Mouse (Mus musculus): ENCODE data around the gene Med16. TPM values are rescaled to one million over a fixed set of nuclear protein-coding genes. Genes with fewer than 3 reads are reported as not detected.
"Not testable (repeated sequence)": the region's sequence is repeated elsewhere in the genome, so short reads cannot be mapped to it uniquely, and the experiment has no call there.

The Med16 gene
- polyA plus RNA-seq, 1 experiment from 2014 or later: 60.4 TPM

- ATAC-seq (ENCODE audit: insufficient number of reproducible peaks, insufficient read depth, low FRiP score, low TSS enrichment); H3K4me2 ChIP-seq (replicated peaks); H3K27me3 ChIP-seq; H3K4me3 ChIP-seq; H3K9ac ChIP-seq; H3K9me3 ChIP-seq; H3K4me1 ChIP-seq; H3K27ac ChIP-seq: not testable (repeated sequence)
- 43% methylated on average over 22 of the region's 22 CpGs for WGBS
- peaks cover 36% of the 10 kb centered on the region for H3K36me3 ChIP-seq
Measured at GRCm38 (mm10) chr10:79892451-79893118, 16.1 kb downstream of the Med16 start.

- H3K36me3 ChIP-seq: peaks cover 17% of the 10 kb centered on the region
- no peak within 1 kb of the TSS for H3K4me2 ChIP-seq (replicated peaks)
- ATAC-seq (ENCODE audit: insufficient number of reproducible peaks, insufficient read depth, low FRiP score, low TSS enrichment): no peak
- no peaks in the 10 kb centered on the region for H3K27me3 ChIP-seq
- peak within 1 kb of the TSS; percentile 27 for H3K9ac ChIP-seq
- no peak within 1 kb of the TSS for H3K27ac ChIP-seq
- no peak within 1 kb of the TSS for H3K4me3 ChIP-seq
- 47% methylated on average over 5 of the region's 5 CpGs for WGBS
- no peaks in the 10 kb centered on the region for H3K9me3 ChIP-seq
- no peaks in the 10 kb centered on the region for H3K4me1 ChIP-seq
Measured at GRCm38 (mm10) chr10:79890670-79891069, 18.1 kb downstream of the Med16 start, which contains the start of gene Cfd. Cfd (plus strand) TSS chr10:79890853.

GRCm38 (mm10) chr10:79889386-79889785 is 19.3 kb downstream of the Med16 start:
- Histone ChIP-seq H3K27me3 (no peaks in the 10 kb centered on the region), H3K4me1 (no peaks in the 10 kb centered on the region), H3K4me3 (no peak overlapping the region), H3K27ac (no peak overlapping the region), H3K9me3 (no peaks in the 10 kb centered on the region), H3K9ac (no peak overlapping the region), H3K36me3 (peaks cover 7% of the 10 kb centered on the region; the same call in 1 of the 2 replicates), H3K4me2 (replicated peaks) (no peak overlapping the region)
- 78% methylated on average over 2 of the region's 2 CpGs for WGBS
- no peak for ATAC-seq (ENCODE audit: insufficient number of reproducible peaks, insufficient read depth, low FRiP score, low TSS enrichment)

- Histone ChIP-seq H3K4me1 (peaks cover 11% of the 10 kb centered on the region), H3K27me3 (peaks cover 8% of the 10 kb centered on the region), H3K27ac (no peak overlapping the region), H3K9ac (no peak overlapping the region), H3K36me3 (no peaks in the 10 kb centered on the region), H3K4me2 (replicated peaks) (no peak overlapping the region), H3K4me3 (no peak overlapping the region), H3K9me3 (no peaks in the 10 kb centered on the region)
- no peak for ATAC-seq (ENCODE audit: insufficient number of reproducible peaks, insufficient read depth, low FRiP score, low TSS enrichment)
- WGBS: 75% methylated on average over 8 of the region's 8 CpGs
Measured at GRCm38 (mm10) chr10:79886611-79887010, 22.1 kb downstream of the Med16 start.

- WGBS: 79% methylated on average over 6 of the region's 6 CpGs
- H3K27me3 ChIP-seq: peaks cover 9% of the 10 kb centered on the region
- peaks cover 11% of the 10 kb centered on the region for H3K4me1 ChIP-seq
- no peaks in the 10 kb centered on the region for H3K9me3 ChIP-seq
- no peak within 1 kb of the TSS for H3K4me3 ChIP-seq
- no peaks in the 10 kb centered on the region for H3K36me3 ChIP-seq
- no peak within 1 kb of the TSS for H3K27ac ChIP-seq
- H3K9ac ChIP-seq: no peak within 1 kb of the TSS
- ATAC-seq (ENCODE audit: insufficient number of reproducible peaks, insufficient read depth, low FRiP score, low TSS enrichment): no peak
- no peak within 1 kb of the TSS for H3K4me2 ChIP-seq (replicated peaks)
Measured at GRCm38 (mm10) chr10:79886054-79886453, 22.7 kb downstream of the Med16 start, which contains the start of gene Elane. Elane (plus strand) TSS chr10:79886247.

- ATAC-seq (ENCODE audit: insufficient number of reproducible peaks, insufficient read depth, low FRiP score, low TSS enrichment): not testable (repeated sequence)
- H3K27me3 ChIP-seq: peaks cover 13% of the 10 kb centered on the region
Measured at GRCm38 (mm10) chr10:79884938-79885337, 23.8 kb downstream of the Med16 start.

GRCm38 (mm10) chr10:79884446-79884845 is 24.3 kb downstream of the Med16 start:
- Histone ChIP-seq H3K27me3 (peaks cover 13% of the 10 kb centered on the region), H3K9me3 (no peaks in the 10 kb centered on the region), H3K36me3 (no peaks in the 10 kb centered on the region), H3K4me3 (no peak overlapping the region), H3K27ac (no peak overlapping the region), H3K9ac (no peak overlapping the region), H3K4me2 (replicated peaks) (no peak overlapping the region), H3K4me1 (peaks cover 13% of the 10 kb centered on the region)
- no peak for ATAC-seq (ENCODE audit: insufficient number of reproducible peaks, insufficient read depth, low FRiP score, low TSS enrichment)
- 70% methylated on average over 4 of the region's 4 CpGs for WGBS

More at GRCm38 (mm10) chr10:79884938-79885337, 23.8 kb downstream of the Med16 start:
- 81% methylated on average over 3 of the region's 3 CpGs for WGBS
- not testable (repeated sequence) for H3K36me3 ChIP-seq; H3K4me3 ChIP-seq; H3K9ac ChIP-seq; H3K9me3 ChIP-seq; H3K4me2 ChIP-seq (replicated peaks); H3K27ac ChIP-seq
- peaks cover 11% of the 10 kb centered on the region for H3K4me1 ChIP-seq

GRCm38 (mm10) chr10:79883297-79884084 is 25.2 kb downstream of the Med16 start:
- H3K27me3 ChIP-seq: peaks cover 13% of the 10 kb centered on the region
- ATAC-seq (ENCODE audit: insufficient number of reproducible peaks, insufficient read depth, low FRiP score, low TSS enrichment): no peak
- H3K4me2 ChIP-seq (replicated peaks): no peak overlapping the region; the same call in 1 of the 2 replicates
- H3K27ac ChIP-seq: no peak overlapping the region
- no peaks in the 10 kb centered on the region for H3K9me3 ChIP-seq
- H3K4me1 ChIP-seq: peaks cover 13% of the 10 kb centered on the region
- H3K9ac ChIP-seq: peak overlapping the region; percentile 29; the same call in 1 of the 2 replicates
- H3K4me3 ChIP-seq: no peak overlapping the region
- WGBS: 12% methylated on average over 22 of the region's 22 CpGs
- H3K36me3 ChIP-seq: no peaks in the 10 kb centered on the region

- H3K4me2 ChIP-seq (replicated peaks): peak overlapping the region; percentile 47
- peaks cover 13% of the 10 kb centered on the region for H3K4me1 ChIP-seq
- no peaks in the 10 kb centered on the region for H3K36me3 ChIP-seq
- no peak overlapping the region; the same call in 1 of the 2 replicates for H3K9ac ChIP-seq
- no peak for ATAC-seq (ENCODE audit: insufficient number of reproducible peaks, insufficient read depth, low FRiP score, low TSS enrichment)
- H3K27ac ChIP-seq: no peak overlapping the region
- H3K27me3 ChIP-seq: peaks cover 13% of the 10 kb centered on the region
- 7% methylated on average over 22 of the region's 22 CpGs for WGBS
- H3K9me3 ChIP-seq: no peaks in the 10 kb centered on the region
- H3K4me3 ChIP-seq: peak overlapping the region; percentile 16
Measured at GRCm38 (mm10) chr10:79881981-79882380, 26.7 kb downstream of the Med16 start.

- no peaks in the 10 kb centered on the region for H3K36me3 ChIP-seq
- no peak for ATAC-seq (ENCODE audit: insufficient number of reproducible peaks, insufficient read depth, low FRiP score, low TSS enrichment)
- H3K27me3 ChIP-seq: peaks cover 13% of the 10 kb centered on the region
- WGBS: 17% methylated on average over 9 of the region's 9 CpGs
- no peak overlapping the region for H3K4me3 ChIP-seq
- peaks cover 13% of the 10 kb centered on the region for H3K4me1 ChIP-seq
- no peak overlapping the region for H3K9ac ChIP-seq
- H3K9me3 ChIP-seq: no peaks in the 10 kb centered on the region
- H3K27ac ChIP-seq: no peak overlapping the region
- H3K4me2 ChIP-seq (replicated peaks): no peak overlapping the region
Measured at GRCm38 (mm10) chr10:79880721-79881120, 28.0 kb downstream of the Med16 start.

- no peak overlapping the region for H3K4me2 ChIP-seq (replicated peaks)
- no peaks in the 10 kb centered on the region for H3K9me3 ChIP-seq
- no peak overlapping the region for H3K27ac ChIP-seq
- H3K4me3 ChIP-seq: no peak overlapping the region
- H3K4me1 ChIP-seq: peaks cover 18% of the 10 kb centered on the region
- H3K27me3 ChIP-seq: peaks cover 13% of the 10 kb centered on the region
- WGBS: 56% methylated on average over 3 of the region's 3 CpGs
- H3K9ac ChIP-seq: no peak overlapping the region
- ATAC-seq (ENCODE audit: insufficient number of reproducible peaks, insufficient read depth, low FRiP score, low TSS enrichment): no peak
- no peaks in the 10 kb centered on the region for H3K36me3 ChIP-seq
Measured at GRCm38 (mm10) chr10:79879527-79879926, 29.2 kb downstream of the Med16 start.

- Histone ChIP-seq H3K27me3 (peaks cover 6% of the 10 kb centered on the region; the same call in 1 of the 2 replicates), H3K9me3 (no peaks in the 10 kb centered on the region), H3K4me2 (replicated peaks) (no peak overlapping the region), H3K36me3 (no peaks in the 10 kb centered on the region), H3K27ac (no peak overlapping the region), H3K9ac (no peak overlapping the region), H3K4me1 (peaks cover 23% of the 10 kb centered on the region), H3K4me3 (no peak overlapping the region)
- no peak for ATAC-seq (ENCODE audit: insufficient number of reproducible peaks, insufficient read depth, low FRiP score, low TSS enrichment)
- whole genome bisulfite sequencing: 50% methylated on average over 12 of the region's 12 CpGs
Measured at GRCm38 (mm10) chr10:79877757-79878156, 31.0 kb downstream of the Med16 start.

Data from embryonic facial prominence, embryonic 12.5 days (tissue).